Mouse (Mus musculus) layer of hippocampus, adult 9-10 months (tissue): ENCODE data around the gene Adora2a.
"Not testable (repeated sequence)": the region's sequence is repeated elsewhere in the genome, so short reads cannot be mapped to it uniquely, and the experiment has no call there.

Experiments used
- DNase-seq: peaks from one replicate; pipeline ENCODE4 v3.0.0; 2022; ENCODE audit warnings: low spot score

The Adora2a gene

GRCm38 (mm10) chr10:75316872-75316907 is at the start of gene Adora2a:
TSS of gene Adora2a (plus strand) at chr10:75316877.
- DNase-seq: no peak

- no peak for DNase-seq
Observed at GRCm38 (mm10) chr10:75273020-75273419, 43.7 kb upstream of the Adora2a start.

GRCm38 (mm10) chr10:75276427-75277013 is 40.2 kb upstream of the Adora2a start:
- no peak for DNase-seq

DNA sequence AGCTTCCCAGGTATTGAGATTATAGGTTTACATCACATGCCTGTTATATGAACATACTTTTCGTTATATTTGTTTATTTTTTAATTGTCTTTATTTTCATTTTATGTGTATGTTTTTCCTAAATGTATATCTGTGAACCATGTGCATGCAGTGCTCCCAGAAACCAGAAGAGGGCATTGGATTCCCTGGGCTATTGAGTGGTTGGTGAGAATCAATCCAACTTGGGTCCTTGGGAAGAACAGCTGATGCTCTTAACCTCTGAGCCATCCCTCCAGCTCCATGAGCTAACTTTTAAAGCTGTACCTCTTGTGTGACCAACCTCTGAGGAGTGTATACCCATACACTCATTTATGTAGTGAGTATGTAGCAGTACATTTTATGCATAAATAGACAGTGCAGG is 39.2 kb upstream of the Adora2a start:
- no peak for DNase-seq

DNA sequence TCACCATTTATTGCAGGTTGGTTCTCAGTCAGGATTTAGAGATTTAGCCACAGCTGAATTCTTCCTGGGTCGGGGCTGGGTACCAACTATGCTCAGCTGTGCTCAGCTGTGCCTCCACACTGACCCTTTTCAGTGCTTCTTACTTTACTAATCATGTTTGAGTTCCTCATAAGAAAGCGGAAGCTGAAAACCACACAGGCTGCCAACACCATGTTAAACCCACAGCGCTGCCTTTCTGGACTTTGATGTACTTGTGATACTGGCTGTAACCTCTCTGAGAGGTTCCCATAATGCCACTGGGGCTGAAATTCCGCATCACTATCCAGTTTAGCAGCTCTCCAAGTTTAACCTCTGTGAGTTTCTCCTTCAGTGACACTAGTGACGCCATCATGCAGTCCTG is 34.0 kb upstream of the Adora2a start:
- DNase-seq: no peak

GRCm38 (mm10) chr10:75283821-75284220 is 32.9 kb upstream of the Adora2a start:
- DNase-seq: no peak

GRCm38 (mm10) chr10:75288579-75288978 is 28.1 kb upstream of the Adora2a start:
- DNase-seq: no peak

DNA sequence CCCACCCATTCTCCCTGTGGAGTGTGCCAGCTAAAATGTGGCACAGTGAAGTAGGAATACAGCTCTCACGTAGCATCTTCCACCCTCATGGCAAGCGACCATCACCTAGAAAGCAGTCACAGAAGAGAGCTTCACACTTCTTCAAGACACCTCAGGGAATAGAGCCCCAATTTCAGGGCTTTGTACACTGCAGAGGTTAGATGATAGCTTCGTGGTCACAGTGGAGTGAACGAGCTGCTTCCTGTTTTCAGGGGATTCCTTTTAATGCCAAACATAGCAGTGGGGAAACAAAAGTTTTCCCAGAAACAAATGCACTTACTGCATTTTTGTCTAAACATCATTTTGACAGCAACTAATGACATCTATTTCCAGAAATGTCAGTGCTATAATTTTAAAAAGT is 27.3 kb upstream of the Adora2a start:
- DNase-seq: no peak

- no peak for DNase-seq
Observed at GRCm38 (mm10) chr10:75290650-75291049, 26.0 kb upstream of the Adora2a start.

DNA sequence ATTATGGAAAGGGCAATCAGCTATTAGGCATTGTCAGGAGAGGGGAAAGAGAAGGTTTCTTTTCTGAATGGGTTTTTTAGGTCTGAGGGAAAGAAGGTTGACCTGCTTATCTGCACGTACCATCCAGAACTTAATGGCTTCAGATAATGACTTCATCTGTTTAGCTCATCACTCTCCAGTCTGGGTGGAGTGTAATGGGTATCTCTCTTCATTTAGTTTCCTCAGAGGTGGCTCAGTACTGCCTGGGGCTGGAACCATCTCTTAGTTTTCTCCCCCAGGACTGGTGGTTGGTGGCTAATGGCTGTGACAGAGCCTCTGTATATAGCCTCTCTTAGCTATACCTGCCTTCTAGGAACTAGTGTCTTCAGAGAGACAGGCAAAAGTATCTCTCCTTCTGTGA is 25.3 kb upstream of the Adora2a start:
- no peak for DNase-seq

DNA sequence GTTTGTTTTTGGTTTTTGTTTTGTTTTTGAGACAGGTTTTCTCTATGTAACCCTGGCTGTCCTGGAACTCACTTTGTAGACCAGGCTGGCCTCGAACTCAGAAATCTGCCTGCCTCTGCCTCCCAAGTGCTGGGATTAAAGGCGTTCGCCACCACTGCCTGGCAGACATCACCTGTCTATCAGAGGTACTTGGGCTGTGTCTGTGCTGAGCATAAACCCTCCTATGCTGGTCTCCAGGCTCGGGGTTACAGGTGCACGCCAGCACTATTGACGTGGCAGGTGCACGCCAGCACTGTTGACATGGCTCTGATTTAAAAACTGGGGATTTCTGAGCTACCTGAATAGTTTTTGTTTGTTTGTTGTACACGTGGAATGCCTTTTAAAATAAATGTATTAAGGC is 24.5 kb upstream of the Adora2a start:
- DNase-seq: not testable (repeated sequence)

DNA sequence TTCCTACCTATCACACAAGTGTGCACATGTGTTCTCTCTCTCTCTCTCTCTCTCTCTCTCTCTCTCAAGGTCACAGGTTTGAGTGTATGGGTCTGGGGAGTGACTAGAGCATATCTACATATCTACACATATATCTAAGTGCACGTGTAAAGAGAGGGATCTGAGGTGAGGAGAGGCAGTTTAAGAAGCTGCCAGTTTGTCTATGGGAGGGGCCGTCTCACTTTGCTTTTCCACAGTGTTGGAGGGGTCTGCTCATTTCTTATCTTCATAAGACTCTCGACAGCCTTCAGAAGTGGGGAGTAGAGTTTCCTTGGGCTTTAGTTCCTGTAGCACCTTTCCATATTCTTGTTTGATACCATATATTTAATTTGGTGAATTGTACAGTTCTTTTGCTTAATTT is 23.4 kb upstream of the Adora2a start:
- no peak for DNase-seq

DNA sequence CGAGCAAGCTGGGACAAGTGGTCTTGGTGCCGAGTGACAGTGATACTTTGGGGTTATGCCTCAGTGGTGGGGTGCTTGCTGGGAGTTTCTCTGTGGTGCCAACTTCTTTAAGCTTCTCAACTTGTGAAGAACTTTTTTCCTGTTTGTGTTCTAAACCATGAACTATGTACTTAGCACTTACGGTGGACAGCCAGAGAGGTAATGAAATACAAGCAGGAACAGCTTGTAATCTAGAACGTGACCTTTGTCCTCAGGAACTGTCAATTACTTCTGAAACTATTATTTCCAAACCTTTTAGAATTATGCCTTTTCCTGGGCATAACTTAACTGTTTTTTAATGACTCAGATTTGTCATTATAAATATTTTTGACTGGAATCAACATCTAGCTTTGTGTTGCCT is 22.3 kb upstream of the Adora2a start:
- no peak for DNase-seq

GRCm38 (mm10) chr10:75294926-75295325 is 21.8 kb upstream of the Adora2a start:
- DNase-seq: no peak

GRCm38 (mm10) chr10:75298608-75299007 is 18.1 kb upstream of the Adora2a start:
- no peak for DNase-seq

DNA sequence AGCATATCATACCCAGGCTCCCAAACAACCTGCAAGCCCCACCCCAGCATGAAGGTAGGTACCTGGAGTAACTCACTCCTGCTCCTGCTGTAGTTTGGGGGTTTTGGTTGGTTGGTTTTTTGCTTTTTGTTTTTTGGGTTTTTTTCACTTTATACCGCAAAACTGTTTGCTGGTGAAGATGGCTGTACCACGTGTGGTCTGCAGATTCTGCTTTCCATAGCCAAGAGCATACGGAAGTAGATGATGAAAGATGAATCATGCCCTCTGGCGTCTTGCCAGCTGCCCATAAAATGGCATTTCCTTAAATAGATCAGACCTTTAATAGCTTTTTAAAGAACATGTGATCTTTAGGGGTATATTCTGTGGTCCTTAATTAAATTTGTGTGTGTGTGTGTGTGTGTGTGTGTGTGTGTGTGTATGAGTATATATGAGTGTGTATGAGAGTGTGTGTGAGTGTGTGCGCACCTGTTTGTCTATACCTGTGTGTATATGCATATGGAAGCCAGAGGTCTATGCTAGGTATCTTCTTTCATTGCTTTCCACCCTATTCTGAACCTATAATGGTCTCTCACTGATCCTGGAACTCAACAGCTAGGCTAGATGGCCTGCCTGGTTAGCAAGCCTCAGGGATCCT is 16.8 kb upstream of the Adora2a start:
- no peak for DNase-seq

DNA sequence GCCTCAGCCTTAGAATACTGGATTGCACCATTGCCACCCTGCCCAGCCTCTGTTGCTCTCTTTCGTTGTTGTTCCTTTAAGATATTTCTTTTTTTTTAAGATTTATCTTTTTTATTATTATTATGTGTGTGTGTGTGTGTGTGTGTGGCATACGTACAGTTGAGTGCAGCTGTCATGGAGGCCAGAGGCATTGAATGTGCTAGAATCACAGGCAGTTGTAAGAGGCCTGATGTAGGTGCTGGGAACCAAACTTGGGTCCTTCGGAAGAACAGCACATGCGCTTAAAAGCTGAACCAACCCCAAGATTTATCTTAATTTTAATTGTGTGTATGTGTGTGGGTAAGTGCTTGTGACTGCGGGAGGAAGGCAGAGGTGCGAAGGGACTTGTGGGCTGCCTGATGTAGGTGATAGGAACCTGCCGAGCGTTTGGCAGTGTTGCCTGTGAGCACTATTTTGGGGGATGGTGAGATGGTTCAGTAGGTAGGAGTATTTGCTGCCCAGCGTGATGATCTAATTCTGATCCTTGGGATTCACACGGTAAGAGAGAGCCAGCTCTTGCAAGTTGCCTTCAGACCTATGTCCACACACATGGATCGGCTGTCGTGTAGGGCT is 15.4 kb upstream of the Adora2a start:
- no peak for DNase-seq

DNA sequence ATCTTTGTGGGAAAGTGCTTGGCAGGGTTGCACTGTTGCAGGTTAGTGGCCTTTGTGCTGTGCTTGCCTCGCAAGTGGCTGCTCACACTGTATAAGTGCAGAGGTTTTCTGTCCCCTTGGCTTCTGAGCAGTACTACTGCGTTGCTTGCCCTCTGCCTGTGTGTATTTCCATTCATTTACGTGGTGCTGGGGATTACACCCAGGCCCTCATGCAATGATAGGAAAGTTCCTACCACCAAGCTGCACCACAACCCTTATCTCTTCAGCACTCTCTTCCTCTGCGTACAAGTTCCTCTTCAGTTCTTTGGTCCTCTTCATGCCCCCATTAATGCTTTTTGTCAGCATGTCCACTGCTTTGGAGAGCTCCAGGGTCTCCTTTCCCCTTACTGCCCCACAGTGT is 14.7 kb upstream of the Adora2a start:
- DNase-seq: no peak

- no peak for DNase-seq
Observed at GRCm38 (mm10) chr10:75302536-75302935, 14.1 kb upstream of the Adora2a start.

- peak; percentile 68 for DNase-seq
Observed at GRCm38 (mm10) chr10:75303324-75304048, 13.2 kb upstream of the Adora2a start.

DNA sequence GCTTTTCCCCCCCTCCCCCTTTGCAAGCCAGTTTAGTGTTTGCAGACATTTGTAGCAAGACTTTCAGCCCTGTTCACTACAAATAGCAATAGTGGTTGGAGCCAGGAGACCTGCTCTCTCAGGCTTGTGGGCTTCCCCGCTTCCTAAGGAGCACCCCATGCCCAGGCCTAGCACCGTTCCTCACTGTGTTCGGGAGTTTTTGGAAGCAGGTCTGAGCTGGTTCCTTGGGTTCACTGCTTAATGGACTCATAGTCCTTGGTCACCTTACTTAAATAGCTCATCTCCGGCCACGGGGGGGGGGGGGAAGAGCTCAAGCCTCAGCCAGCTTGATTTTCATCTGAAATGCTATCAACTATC is 12.7 kb upstream of the Adora2a start:
- DNase-seq: peak; percentile 18

GRCm38 (mm10) chr10:75304413-75304812 is 12.3 kb upstream of the Adora2a start:
- DNase-seq: no peak

- no peak for DNase-seq
Observed at GRCm38 (mm10) chr10:75307130-75307529, 9.5 kb upstream of the Adora2a start.

- DNase-seq: no peak
Observed at GRCm38 (mm10) chr10:75312361-75312760, 4.3 kb upstream of the Adora2a start.
